Mouse (Mus musculus) heart, postnatal 14 days (tissue): Measurements from ENCODE around the gene Acot3. TPM values are rescaled to one million over a fixed set of nuclear protein-coding genes. Genes with fewer than 3 reads are reported as not detected.
"Not testable (repeated sequence)": the region's sequence is repeated elsewhere in the genome, so short reads cannot be mapped to it uniquely, and the experiment has no call there.

Experiments
- DNase-seq, 2 experiments: peaks; one replicate each; pipeline ENCODE4 v3.0.0; 2021 to 2022
- intact Hi-C: fragments of 180-260 bp; cut with DNase I; formaldehyde crosslinking; loops from one replicate; pipeline ENCODE4 v1.15.1; 2025
- total RNA-seq, 2 experiments: library from RNA; stranded (reverse); gene quantifications; 2 replicates each; pipeline ENCODE4 v1.2.3; 2021

The Acot3 gene
- total RNA-seq, 2 experiments from 2014 or later = 2.1 to 2.8 TPM

DNA sequence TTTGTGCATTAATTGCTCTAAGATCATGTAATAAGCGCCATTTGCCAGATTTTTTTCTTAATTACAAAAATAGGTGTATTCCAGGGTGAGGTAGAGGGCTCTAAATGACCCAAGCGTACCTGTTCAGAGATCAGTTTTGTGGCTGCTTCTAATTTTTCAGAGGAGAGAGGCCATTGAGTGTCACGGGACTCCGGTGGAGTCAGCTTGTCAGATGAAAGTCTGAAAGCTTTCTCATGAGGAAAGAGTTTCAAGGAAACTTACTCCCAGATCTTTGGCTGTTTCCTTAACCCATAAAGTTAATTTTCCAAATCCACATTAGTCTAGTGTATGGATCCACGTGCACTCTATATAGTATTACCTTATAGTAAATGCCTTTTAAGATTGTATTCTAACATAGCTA, 42.7 kb downstream of the Acot3 start:
- DNase-seq, intact Hi-C loops: not testable (repeated sequence)

DNA sequence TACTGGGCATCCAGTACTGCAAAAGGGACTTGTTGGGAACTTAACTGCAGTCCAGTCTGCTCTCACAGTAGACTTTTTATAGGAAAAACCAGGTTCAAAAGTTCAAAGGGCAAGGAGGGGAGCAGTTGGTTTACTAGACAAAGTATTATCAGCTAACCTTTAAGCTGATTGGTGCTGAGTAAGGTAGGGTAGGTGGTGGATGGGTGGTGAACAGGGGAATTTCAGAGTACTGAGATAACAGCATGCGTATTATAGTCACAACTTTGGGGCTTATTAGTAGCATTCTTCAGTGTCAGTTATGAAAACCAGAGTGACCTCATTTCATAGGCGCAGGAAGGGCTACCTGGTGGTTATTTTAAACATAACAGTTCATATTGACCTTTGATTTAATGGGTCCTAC, 47.7 kb downstream of the Acot3 start:
- DNase-seq = no peak
- intact Hi-C loops = no loop called here

DNA sequence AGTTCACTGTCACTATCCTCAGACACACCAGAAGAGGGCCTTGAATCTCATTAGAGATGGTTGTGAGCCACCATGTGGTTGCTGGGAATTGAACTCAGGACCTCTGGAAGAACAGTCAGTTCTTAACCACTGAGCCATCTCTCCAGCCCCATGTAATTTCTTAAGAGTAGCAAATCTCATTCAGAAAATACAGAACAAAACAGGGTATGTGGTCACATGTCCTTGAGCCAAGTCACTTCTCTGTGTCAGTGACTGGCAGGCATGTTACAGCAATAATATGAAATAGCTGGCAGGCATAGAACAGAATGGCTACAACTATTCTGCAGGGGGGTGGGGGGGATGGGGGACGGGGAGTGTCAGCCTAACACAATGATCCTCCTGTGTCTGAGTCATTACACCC, 48.1 kb downstream of the Acot3 start:
- intact Hi-C loops = no loop called here
- DNase-seq = no peak

DNA sequence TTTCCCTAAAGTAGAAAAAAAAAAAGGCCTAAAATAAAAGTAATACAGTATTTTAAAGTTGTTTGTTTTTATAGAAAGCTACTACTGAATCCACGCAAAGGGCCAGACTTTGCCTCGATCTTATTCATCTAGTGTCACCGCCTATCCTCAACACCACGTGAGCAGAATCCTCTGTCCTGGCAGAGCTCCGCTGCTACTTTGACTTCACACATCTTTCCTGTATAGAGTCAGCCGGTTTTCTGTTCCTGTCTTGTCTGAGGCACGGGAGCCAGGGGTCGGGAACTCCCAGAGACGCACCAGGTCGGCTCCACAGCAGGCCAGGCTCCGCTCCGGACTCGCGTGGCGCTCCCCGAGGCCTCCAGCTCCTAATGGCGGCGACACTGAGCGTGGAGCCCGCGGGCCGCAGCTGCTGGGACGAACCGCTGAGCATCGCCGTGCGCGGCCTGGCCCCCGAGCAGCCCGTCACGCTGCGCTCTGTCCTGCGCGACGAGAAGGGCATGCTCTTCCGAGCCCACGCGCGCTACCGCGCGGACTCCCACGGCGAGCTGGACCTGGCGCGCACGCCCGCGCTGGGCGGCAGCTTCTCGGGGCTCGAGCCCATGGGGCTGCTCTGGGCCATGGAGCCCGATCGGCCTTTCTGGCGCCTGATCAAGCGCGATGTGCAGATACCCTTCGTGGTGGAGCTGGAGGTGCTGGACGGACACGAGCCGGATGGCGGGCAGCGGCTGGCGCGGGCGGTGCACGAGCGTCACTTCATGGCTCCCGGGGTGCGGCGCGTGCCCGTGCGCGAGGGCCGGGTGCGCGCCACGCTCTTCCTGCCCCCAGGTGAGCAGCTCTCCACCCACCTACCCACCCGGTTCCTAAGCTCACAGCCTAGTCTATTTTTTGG, 48.9 kb downstream of the Acot3 start, which contains the start of gene Acot6:
TSS of gene Acot6 (plus strand) at position 51 of the 889 bp plus-strand sequence.
- intact Hi-C loops = not testable (repeated sequence)

DNA sequence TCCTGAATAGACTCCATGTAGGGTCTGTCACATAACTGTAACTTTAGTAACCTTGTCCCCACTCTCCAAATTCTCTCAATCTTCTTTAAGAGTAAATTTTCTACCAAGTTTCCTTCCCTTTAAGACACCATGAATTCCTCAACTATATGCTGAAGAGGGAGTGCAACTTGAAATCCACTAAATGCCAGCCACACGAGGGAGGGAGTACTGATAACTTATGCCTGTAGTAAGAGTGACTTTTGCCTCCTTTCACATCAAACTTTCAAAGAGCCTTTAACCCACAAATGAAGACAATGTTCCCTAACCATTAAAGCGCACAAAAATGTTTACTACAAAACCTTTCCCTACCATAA, 49.5 kb downstream of the Acot3 start:
- intact Hi-C loops = no loop called here
- DNase-seq = no peak

More for the DNA sequence above, 48.9 kb downstream of the Acot3 start, which contains the start of gene Acot6:
- peak; percentile 42 to 66 for DNase-seq

DNA sequence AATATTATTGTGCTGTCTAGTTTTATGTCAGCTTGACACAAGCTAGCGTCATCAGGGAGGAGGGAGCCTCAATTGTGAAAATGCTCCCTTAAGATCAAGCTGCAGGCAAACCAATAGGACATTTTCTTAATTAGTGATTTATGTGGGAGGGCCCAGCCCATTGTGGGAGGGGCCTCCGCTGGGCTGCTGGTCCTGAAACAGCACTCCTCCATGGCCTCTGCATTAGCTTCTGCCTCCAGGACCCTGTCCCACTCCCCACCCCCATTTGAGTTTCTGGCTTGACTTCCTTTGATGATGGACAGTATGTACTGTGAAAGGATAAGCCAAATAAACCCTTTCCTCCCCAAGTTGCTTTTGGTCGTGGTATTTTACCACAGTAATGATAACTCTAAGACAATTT, 55.1 kb downstream of the Acot3 start:
- DNase-seq = no peak
- intact Hi-C loops = no loop called here

DNA sequence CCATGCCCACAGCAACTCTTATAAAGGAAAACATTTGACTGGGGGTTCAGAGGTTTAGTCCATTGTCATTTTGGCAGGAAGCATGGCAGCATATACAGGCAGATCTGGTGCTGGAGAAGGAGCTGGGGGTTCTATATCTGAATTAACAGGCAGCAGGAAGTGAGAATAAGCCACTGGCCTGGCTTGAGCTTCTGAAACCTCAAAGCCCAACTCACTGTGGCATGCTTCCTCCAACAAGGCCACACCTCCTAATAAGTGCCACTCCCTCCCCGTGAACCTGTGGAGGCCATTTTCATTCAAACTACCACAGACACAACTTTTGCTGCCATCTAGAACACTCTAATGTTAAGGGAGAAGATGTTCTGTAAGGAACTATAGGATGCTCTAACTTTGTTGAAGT, 55.7 kb downstream of the Acot3 start:
- DNase-seq = no peak
- intact Hi-C loops = no loop called here

DNA sequence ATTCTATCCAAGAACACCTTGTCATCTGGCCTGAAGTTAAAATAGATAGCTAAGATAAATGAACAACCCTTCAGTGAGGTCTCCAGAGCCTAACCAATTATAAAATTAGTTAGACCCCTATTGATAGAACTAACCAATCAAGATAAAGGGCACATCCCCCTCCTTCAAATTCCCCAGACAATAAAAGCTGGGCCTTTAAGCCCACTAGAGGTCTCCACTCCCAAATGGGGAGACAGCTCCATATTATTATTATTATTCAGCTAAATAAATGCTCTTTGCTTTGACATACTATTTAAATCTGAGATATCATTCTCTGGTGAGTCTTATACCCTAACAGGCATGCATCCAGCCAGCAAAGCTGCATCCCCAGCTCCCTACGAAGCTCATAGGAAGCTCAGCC, 58.0 kb downstream of the Acot3 start:
- intact Hi-C loops = no loop called here
- no peak for DNase-seq

Other genes with a start within 250 kb of the Acot3 start
- 10 to 100 TPM; 37.2 to 38.0 TPM for gene Numb, start 130.2 kb upstream of the Acot3 start, total RNA-seq
- 1 to 10 TPM; 5.0 to 5.9 TPM for gene Riox1, start 101.5 kb upstream of the Acot3 start, total RNA-seq
- not detected for gene Heatr4, start 67.3 kb upstream of the Acot3 start, total RNA-seq
- 100 to 1,000 TPM; 146 to 155 TPM for gene Acot2, start 64.3 kb upstream of the Acot3 start, total RNA-seq
- gene Acot1, start 42.7 kb upstream of the Acot3 start, total RNA-seq = 10 to 100 TPM; 70.0 to 79.3 TPM
- 1 to 10 TPM in 1 of 2 experiments, under 1 TPM in 1; 0.85 to 1.2 TPM for gene Acot4, start 13.8 kb upstream of the Acot3 start, total RNA-seq
- gene Gm49366, start 13.2 kb upstream of the Acot3 start, total RNA-seq = not detected
- gene Acot5, start 17.2 kb downstream of the Acot3 start, total RNA-seq = under 1 TPM in 1 of 2 experiments, not detected in 1; 0.24 TPM
- gene Acot6, start 48.5 kb downstream of the Acot3 start, total RNA-seq = 1 to 10 TPM; 2.4 to 3.1 TPM
- 10 to 100 TPM in 1 of 2 experiments, 1 to 10 TPM in 1; 9.4 to 10.5 TPM for gene Dnal1, start 62.2 kb downstream of the Acot3 start, total RNA-seq
- gene Pnma1, start 96.3 kb downstream of the Acot3 start, total RNA-seq = under 1 TPM; 0.17 to 0.31 TPM
- 10 to 100 TPM; 15.7 to 16.9 TPM for gene Elmsan1, start 166.7 kb downstream of the Acot3 start, total RNA-seq
- 100 to 1,000 TPM; 178 to 179 TPM for gene Ptgr2, start 233.1 kb downstream of the Acot3 start, total RNA-seq